Mouse (Mus musculus) cerebellum, adult 2 months (tissue): ENCODE measurements around the gene B2m. TPM values are rescaled to one million over a fixed set of nuclear protein-coding genes. Genes with fewer than 3 reads are reported as not detected.

Source experiments
- DNase-seq, 2 experiments: peaks; one replicate each; pipeline ENCODE4 v3.0.0; 2021
- H3K27ac ChIP-seq: fragments of 200-500 bp; 2 replicates; pipeline ENCODE4 v1.5.1; 2012; ENCODE audit warnings: low read length, control low read depth, inconsistent platforms; ENCODE audit not compliant: insufficient read depth
- H3K27me3 ChIP-seq: fragments of 200-500 bp; 2 replicates; pipeline ENCODE4 v1.6.1; 2012; ENCODE audit warnings: inconsistent platforms, mild to moderate bottlenecking, low read length, moderate library complexity; ENCODE audit not compliant: control insufficient read depth, insufficient read depth
- H3K4me1 ChIP-seq: fragments of 200-500 bp; 2 replicates; pipeline ENCODE4 v1.6.1; 2011; ENCODE audit warnings: low read length; ENCODE audit not compliant: control insufficient read depth, insufficient read depth
- H3K4me3 ChIP-seq: fragments of 200-500 bp; replicated peaks from 2 replicates; pipeline ENCODE3; 2011; ENCODE audit warnings: mild to moderate bottlenecking, low read depth, low read length, control low read depth; ENCODE audit not compliant: insufficient read depth
- CTCF ChIP-seq: fragments of 200-500 bp; IDR thresholded peaks from 2 replicates; pipeline ENCODE4 v1.5.1; 2011; ENCODE audit warnings: low read depth, mild to moderate bottlenecking, control low read depth, low read length, moderate library complexity, borderline replicate concordance; ENCODE audit not compliant: insufficient read depth
- POLR2A ChIP-seq: fragments of 200-500 bp; IDR thresholded peaks from 2 replicates; pipeline ENCODE4 v1.6.1; 2011; ENCODE audit warnings: low read length, control low read depth, borderline replicate concordance; ENCODE audit not compliant: insufficient read depth
- WGBS: fragments of 180-500 bp; shearing (Covaris S2); methylation state at CpG from one replicate; pipeline ENCODE4 v1.1.7; 2018; 5-methylcytosine and 5-hydroxymethylcytosine counted together
- polyA plus RNA-seq: library from polyadenylated mRNA; depleted of rRNA; stranded (reverse); fragments of >200 nt; gene quantifications from 2 replicates; pipeline ENCODE4 v1.2.3, GENCODE M21; 2012

Gene B2m
- polyA plus RNA-seq, 1 experiment, result 152 TPM

GRCm38 (mm10) chr2:122153681-122154365, 6.3 kb downstream of the B2m start:
- no peak overlapping the region for H3K4me3 ChIP-seq
- WGBS, result 88% methylated on average over 7 of the region's 7 CpGs
- no peaks in the 10 kb centered on the region for H3K27me3 ChIP-seq
- no peaks in the 10 kb centered on the region for H3K4me1 ChIP-seq
- no peak for DNase-seq
- no peak for TF ChIP-seq POLR2A
- no peak for TF ChIP-seq CTCF
- H3K27ac ChIP-seq, result no peak overlapping the region

GRCm38 (mm10) chr2:122154479-122154878, 7.0 kb downstream of the B2m start:
- TF ChIP-seq CTCF (no peak), POLR2A (no peak)
- Histone ChIP-seq H3K27me3 (no peaks in the 10 kb centered on the region), H3K4me3 (no peak overlapping the region), H3K4me1 (no peaks in the 10 kb centered on the region), H3K27ac (no peak overlapping the region)
- WGBS, result 95% methylated on average over 2 of the region's 2 CpGs
- DNase-seq, result no peak

GRCm38 (mm10) chr2:122155292-122155691, 7.8 kb downstream of the B2m start:
- no peak overlapping the region for H3K4me3 ChIP-seq
- TF ChIP-seq POLR2A, result no peak
- TF ChIP-seq CTCF, result no peak
- H3K27ac ChIP-seq, result no peak overlapping the region
- H3K4me1 ChIP-seq, result no peaks in the 10 kb centered on the region
- DNase-seq, result no peak
- H3K27me3 ChIP-seq, result no peaks in the 10 kb centered on the region
- WGBS, result 86% methylated on average over 2 of the region's 2 CpGs

GRCm38 (mm10) chr2:122156051-122156700, 8.7 kb downstream of the B2m start:
- DNase-seq, result no peak
- no peak overlapping the region for H3K27ac ChIP-seq
- no peak overlapping the region for H3K4me3 ChIP-seq
- TF ChIP-seq POLR2A (no peak), CTCF (no peak)
- 85% methylated on average over 4 of the region's 4 CpGs for WGBS
- H3K27me3 ChIP-seq, result no peaks in the 10 kb centered on the region
- H3K4me1 ChIP-seq, result no peaks in the 10 kb centered on the region

GRCm38 (mm10) chr2:122157561-122157960, 10.1 kb downstream of the B2m start:
- no peak for DNase-seq
- Histone ChIP-seq H3K4me3 (no peak overlapping the region), H3K4me1 (no peaks in the 10 kb centered on the region), H3K27me3 (no peaks in the 10 kb centered on the region), H3K27ac (no peak overlapping the region)
- TF ChIP-seq CTCF (no peak), POLR2A (no peak)

GRCm38 (mm10) chr2:122158362-122158802, 10.9 kb downstream of the B2m start:
- DNase-seq, result no peak
- Histone ChIP-seq H3K4me1 (no peaks in the 10 kb centered on the region), H3K4me3 (no peak overlapping the region), H3K27me3 (no peaks in the 10 kb centered on the region), H3K27ac (no peak overlapping the region)
- TF ChIP-seq POLR2A (no peak), CTCF (no peak)
- WGBS, result 30% methylated on average over 6 of the region's 6 CpGs

GRCm38 (mm10) chr2:122159667-122160066, 12.2 kb downstream of the B2m start:
- Histone ChIP-seq H3K4me3 (no peak overlapping the region), H3K27ac (no peak overlapping the region), H3K27me3 (no peaks in the 10 kb centered on the region), H3K4me1 (no peaks in the 10 kb centered on the region)
- TF ChIP-seq CTCF, result no peak
- no peak for TF ChIP-seq POLR2A
- 84% methylated on average over 6 of the region's 6 CpGs for WGBS
- DNase-seq, result no peak

- WGBS, result 33% methylated on average over 2 of the region's 2 CpGs
- no peak within 1 kb of the TSS for H3K27ac ChIP-seq
- no peaks in the 10 kb centered on the region for H3K4me1 ChIP-seq
- no peaks in the 10 kb centered on the region for H3K27me3 ChIP-seq
- peak; percentile 66 to 74 for DNase-seq
- H3K4me3 ChIP-seq, result no peak within 1 kb of the TSS
- no peak for TF ChIP-seq POLR2A
- TF ChIP-seq CTCF, result peak; percentile 74
Observed at GRCm38 (mm10) chr2:122160680-122161079, 13.2 kb downstream of the B2m start, which contains the start of gene Trim69. Gene Trim69, plus strand, starts transcription at chr2:122160700.
